ENCODE assay signal across 28 mouse cellular contexts in the genomic region with DNA sequence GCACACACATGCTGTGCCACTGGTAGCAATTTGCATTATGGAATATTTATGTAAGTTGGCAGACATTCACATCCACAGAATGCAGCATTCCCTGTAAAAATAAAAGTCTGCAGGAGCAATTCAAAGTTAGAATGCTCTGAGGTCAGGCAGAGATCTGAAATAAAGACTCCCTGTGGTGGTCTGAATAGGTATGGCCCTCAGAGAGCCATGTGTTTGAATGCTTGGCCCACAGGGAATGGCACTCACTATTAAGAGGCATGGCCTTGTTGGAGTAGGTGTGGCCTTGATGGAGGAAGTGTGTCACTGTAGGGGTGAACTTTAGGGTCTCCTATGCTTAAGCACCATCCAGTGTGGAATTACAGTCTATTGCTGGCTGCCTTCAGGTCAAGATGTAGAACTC. TPM values are rescaled to one million over a fixed set of nuclear protein-coding genes. Genes with fewer than 3 reads are reported as not detected.
A peak's percentile ranks its signal among the peaks of the same experiment; 100 is the strongest.
DNase-seq lines count a peak whose midpoint lies in the region; ATAC-seq and TF ChIP-seq lines count a peak whose summit lies in the region.
"Had no signal": no experiment of that assay in that cellular context is flagged by ENCODE, and none has a peak within 500 bp of the region (broad histone marks: within the 10 kb centered on the region; RNA-seq: fewer than 3 reads in every experiment).

No protein-coding gene starts in this region.

- intact Hi-C loops in heart, postnatal 36 days (cut with DNase I): no loop called here

- DNase-seq in forebrain, embryonic 14.5 days (ENCODE audit: low spot score): no peak
- DNase-seq in heart, adult 11 months: peak; percentile 64
- no peak for DNase-seq in heart, postnatal 36 days
- peak; percentile 4 for DNase-seq in ES-E14 (ENCODE audit: low read depth, low spot score)
- DNase-seq in brain, adult 2 months (ENCODE audit: low read depth, low spot score): peak; percentile 25
- DNase-seq in adrenal gland, postnatal 14 days: no peak
- no peak for DNase-seq in thymus, postnatal 14 days
- DNase-seq: adrenal gland, adult 2 months; adrenal gland, postnatal 25 days; B cell, adult 2 months; cerebellum, adult 2 months; cerebellum, postnatal 10 days; cerebellum, postnatal 36 days; embryo, embryonic 11 days; gastrocnemius, postnatal 25 days; heart, adult 2 months; heart, postnatal 14 days; kidney, adult 2 months had no signal

- H3K27ac ChIP-seq in forebrain, embryonic 15.5 days (replicated peaks): no peak overlapping the region
- H3K27ac ChIP-seq in forebrain, embryonic 14.5 days (ENCODE audit: low read depth, low read length): no peak overlapping the region
- no peak overlapping the region for H3K27ac ChIP-seq in ES-E14 (ENCODE audit: insufficient read depth, low read depth, low read length, poor library complexity, severe bottlenecking)
- H3K27ac ChIP-seq: forebrain, embryonic 13.5 days; heart, adult 2 months; heart, embryonic 10.5 days; heart, embryonic 13.5 days; hindbrain, embryonic 12.5 days; hindbrain, embryonic 15.5 days had no signal

- H3K9me3 ChIP-seq in forebrain, embryonic 15.5 days: no peaks in the 10 kb centered on the region
- H3K9me3 ChIP-seq in forebrain, embryonic 14.5 days (replicated peaks; ENCODE audit: control insufficient read depth, low read length): no peaks in the 10 kb centered on the region
- H3K9me3 ChIP-seq in ES-E14 (ENCODE audit: control insufficient read depth, insufficient read depth, low read depth, low read length): no peaks in the 10 kb centered on the region
- H3K9me3 ChIP-seq: forebrain, embryonic 13.5 days; heart, embryonic 10.5 days; heart, embryonic 13.5 days; hindbrain, embryonic 12.5 days; hindbrain, embryonic 15.5 days had no signal

- no peak overlapping the region for H3K4me3 ChIP-seq in forebrain, embryonic 15.5 days
- H3K4me3 ChIP-seq in forebrain, embryonic 14.5 days (ENCODE audit: low read depth, low read length): no peak overlapping the region
- no peak overlapping the region for H3K4me3 ChIP-seq in ES-E14 (ENCODE audit: insufficient read depth in 1 of 2, low read depth in 1 of 2, low read length in 2 of 2, poor library complexity in 1 of 2, severe bottlenecking in 1 of 2)
- H3K4me3 ChIP-seq: forebrain, embryonic 13.5 days; heart, adult 2 months; heart, embryonic 10.5 days; heart, embryonic 13.5 days; hindbrain, embryonic 12.5 days; hindbrain, embryonic 15.5 days had no signal

- in situ Hi-C loops in ES-E14 (cut with MboI; ENCODE audit: low sequenced_read_pairs in 2 of 2, unreplicated experiment in 2 of 2): no loop called here

- no peak overlapping the region for H3K4me2 ChIP-seq in forebrain, embryonic 15.5 days (replicated peaks)
- no peak overlapping the region for H3K4me2 ChIP-seq in forebrain, embryonic 14.5 days (ENCODE audit: low read length)
- H3K4me2 ChIP-seq: forebrain, embryonic 13.5 days; heart, embryonic 13.5 days; hindbrain, embryonic 12.5 days; hindbrain, embryonic 15.5 days had no signal

- ATAC-seq in forebrain, embryonic 15.5 days (replicated peaks): 0 out of 2 replicates have a peak, but pooled peaks have one; percentile 26
- ATAC-seq in forebrain, embryonic 14.5 days: no peak
- ATAC-seq: forebrain, embryonic 13.5 days; intestine, postnatal 0 days had no signal

- 0 out of 2 replicates have a peak, but pooled peaks cover 7% of the 10 kb centered on the region for H3K4me1 ChIP-seq in forebrain, embryonic 15.5 days
- H3K4me1 ChIP-seq in forebrain, embryonic 14.5 days (ENCODE audit: control insufficient read depth, insufficient read depth, low read length): no peaks in the 10 kb centered on the region
- peaks cover 0 to 3% of the 10 kb centered on the region in 2 experiments; a peak in 1 of 4 replicates for H3K4me1 ChIP-seq in ES-E14 (ENCODE audit: control insufficient read depth in 2 of 2, insufficient read depth in 2 of 2, low read length in 2 of 2, poor library complexity in 1 of 2)
- H3K4me1 ChIP-seq: forebrain, embryonic 13.5 days; heart, embryonic 10.5 days; hindbrain, embryonic 12.5 days; hindbrain, embryonic 15.5 days had no signal

- H3K27me3 ChIP-seq in forebrain, embryonic 15.5 days: no peaks in the 10 kb centered on the region
- no peaks in the 10 kb centered on the region for H3K27me3 ChIP-seq in forebrain, embryonic 14.5 days (replicated peaks; ENCODE audit: control insufficient read depth, insufficient read depth, low read length)
- H3K27me3 ChIP-seq: CH12.LX; forebrain, embryonic 13.5 days; heart, embryonic 13.5 days; hindbrain, embryonic 12.5 days; hindbrain, embryonic 15.5 days had no signal

- H3K9ac ChIP-seq in forebrain, embryonic 15.5 days (replicated peaks): no peak overlapping the region
- no peak overlapping the region for H3K9ac ChIP-seq in forebrain, embryonic 14.5 days (ENCODE audit: low read length)
- H3K9ac ChIP-seq in ES-E14 (ENCODE audit: insufficient read depth, low read depth, low read length, poor library complexity, severe bottlenecking): no peak overlapping the region
- H3K9ac ChIP-seq: forebrain, embryonic 13.5 days; heart, embryonic 13.5 days; hindbrain, embryonic 12.5 days; hindbrain, embryonic 15.5 days had no signal

- H3K36me3 ChIP-seq in forebrain, embryonic 15.5 days: no peaks in the 10 kb centered on the region
- H3K36me3 ChIP-seq in forebrain, embryonic 14.5 days (ENCODE audit: control insufficient read depth, insufficient read depth, low read length): peaks cover 10% of the 10 kb centered on the region; the same call in 1 of the 2 replicates
- H3K36me3 ChIP-seq in ES-E14 (ENCODE audit: control insufficient read depth, insufficient read depth, low read length, poor library complexity, severe bottlenecking): no peaks in the 10 kb centered on the region
- H3K36me3 ChIP-seq: hindbrain, embryonic 15.5 days had no signal

TF ChIP-seq in ES-E14, 5 proteins besides CTCF, POLR2A, EP300 and RAD21:
- TF ChIP-seq CHD2 (IDR thresholded peaks at IDR 0.05; ENCODE audit: low read depth, low read length): no peak
- no peak for TF ChIP-seq HCFC1 (IDR thresholded peaks at IDR 0.05; ENCODE audit: borderline replicate concordance, insufficient read depth, low read length)
- TF ChIP-seq MAFK (IDR thresholded peaks at IDR 0.05; ENCODE audit: insufficient read depth, low read depth, low read length): no peak
TF ChIP-seq in ES-E14: peak in this region for 0.

RNA-seq across cellular contexts. Expression of a gene that starts 47.9 kb away (rescaled TPM):
- 13.3 and 14.7 TPM in 2 replicates for polyA plus RNA-seq in forebrain, embryonic 15.5 days (2015; fragmentation: Nextera tagmentation; extraction: Ambion mirVana)
- polyA plus RNA-seq in forebrain, embryonic 14.5 days (2014; fragmentation: Nextera tagmentation; extraction: Ambion mirVana): 13.8 and 14.0 TPM in 2 replicates
- total RNA-seq in heart, postnatal 36 days (2021): 10 to 100 TPM; 23.5 to 29.3 TPM
- total RNA-seq in ES-E14 (2012; rRNA removed): 11.2 and 18.1 TPM in 2 replicates
- 45.2 and 50.7 TPM in 2 replicates for total RNA-seq in adrenal gland, postnatal 14 days (2021)

RNA-seq across cellular contexts. Expression of a gene that starts 53.0 kb away (rescaled TPM):
- not detected in 2 replicates for polyA plus RNA-seq in forebrain, embryonic 15.5 days (2015; fragmentation: Nextera tagmentation; extraction: Ambion mirVana)
- not detected in 2 replicates for polyA plus RNA-seq in forebrain, embryonic 14.5 days (2014; fragmentation: Nextera tagmentation; extraction: Ambion mirVana)
- not detected for total RNA-seq in heart, postnatal 36 days (2021)
- not detected in 2 replicates for total RNA-seq in ES-E14 (2012; rRNA removed)
- not detected in 2 replicates for total RNA-seq in adrenal gland, postnatal 14 days (2021)
- total RNA-seq: adrenal gland, adult 2 months; adrenal gland, postnatal 25 days; CH12.LX had no signal
- polyA plus RNA-seq: adrenal gland, adult 2 months; cerebellum, adult 2 months; forebrain, embryonic 13.5 days; heart, embryonic 10.5 days; heart, embryonic 16.5 days; hindbrain, embryonic 15.5 days; kidney, adult 2 months; kidney, embryonic 14.5 days had no signal

Comparison
In these comparisons a context has a peak if more than half of its experiments do, and no peak if none do; other contexts are left out.
1. DNase-seq: peak in heart, adult 11 months (single experiment), ES-E14 (single experiment) and brain, adult 2 months (single experiment); none in forebrain, embryonic 14.5 days (single experiment), heart, postnatal 36 days (0 of 2), adrenal gland, postnatal 14 days (single experiment) and thymus, postnatal 14 days (single experiment).